Mouse (Mus musculus): ENCODE measurements around the gene Fsd1. TPM values are rescaled to one million over a fixed set of nuclear protein-coding genes. Genes with fewer than 3 reads are reported as not detected.

Fsd1 gene
- polyA plus RNA-seq, 1 experiment from 2014 or later: 218 TPM

- Histone ChIP-seq H3K4me2 (ENCODE audit: low read length) (no peak overlapping the region), H3K9me3 (replicated peaks; ENCODE audit: control insufficient read depth, low read length, poor library complexity, severe bottlenecking) (no peaks in the 10 kb centered on the region), H3K27me3 (ENCODE audit: control insufficient read depth, insufficient read depth, low read depth, low read length) (no peaks in the 10 kb centered on the region), H3K9ac (ENCODE audit: low read depth, low read length) (no peak overlapping the region), H3K4me3 (ENCODE audit: low read depth, low read length) (no peak overlapping the region), H3K36me3 (ENCODE audit: control insufficient read depth, insufficient read depth, low read length) (peaks cover 9% of the 10 kb centered on the region; the same call in 1 of the 2 replicates), H3K4me1 (ENCODE audit: control insufficient read depth, insufficient read depth, low read length) (peaks cover 36% of the 10 kb centered on the region), H3K27ac (ENCODE audit: low read length) (peak overlapping the region; percentile 87; the same call in 1 of the 2 replicates)
- ATAC-seq: no peak
- 58% methylated on average over 7 of the region's 7 CpGs for WGBS
Measured at GRCm38 (mm10) chr17:55968210-55968609, 18.1 kb upstream of the Fsd1 start.

- ATAC-seq: peak; percentile 75
- 8% methylated on average over 14 of the region's 14 CpGs for WGBS
- no peaks in the 10 kb centered on the region for H3K27me3 ChIP-seq (ENCODE audit: control insufficient read depth, insufficient read depth, low read depth, low read length)
- peaks cover 36% of the 10 kb centered on the region for H3K4me1 ChIP-seq (ENCODE audit: control insufficient read depth, insufficient read depth, low read length)
- peak overlapping the region; percentile 97 for H3K4me2 ChIP-seq (ENCODE audit: low read length)
- no peaks in the 10 kb centered on the region for H3K9me3 ChIP-seq (replicated peaks; ENCODE audit: control insufficient read depth, low read length, poor library complexity, severe bottlenecking)
- peak overlapping the region; percentile 77 for H3K4me3 ChIP-seq (ENCODE audit: low read depth, low read length)
- H3K9ac ChIP-seq (ENCODE audit: low read depth, low read length): peak overlapping the region; percentile 94
- H3K36me3 ChIP-seq (ENCODE audit: control insufficient read depth, insufficient read depth, low read length): peaks cover 17% of the 10 kb centered on the region
- H3K27ac ChIP-seq (ENCODE audit: low read length): peak overlapping the region; percentile 87
Measured at GRCm38 (mm10) chr17:55969560-55969959, 16.7 kb upstream of the Fsd1 start.

- peak within 1 kb of the TSS; percentile 77 for H3K4me3 ChIP-seq (ENCODE audit: low read depth, low read length)
- no peaks in the 10 kb centered on the region for H3K27me3 ChIP-seq (ENCODE audit: control insufficient read depth, insufficient read depth, low read depth, low read length)
- H3K9me3 ChIP-seq (replicated peaks; ENCODE audit: control insufficient read depth, low read length, poor library complexity, severe bottlenecking): no peaks in the 10 kb centered on the region
- H3K9ac ChIP-seq (ENCODE audit: low read depth, low read length): peak within 1 kb of the TSS; percentile 94
- H3K4me2 ChIP-seq (ENCODE audit: low read length): peak within 1 kb of the TSS; percentile 97
- H3K27ac ChIP-seq (ENCODE audit: low read length): peak within 1 kb of the TSS; percentile 87
- peaks cover 36% of the 10 kb centered on the region for H3K4me1 ChIP-seq (ENCODE audit: control insufficient read depth, insufficient read depth, low read length)
- WGBS: 7% methylated on average over 42 of the region's 55 CpGs
- peak; percentile 50 for ATAC-seq
- H3K36me3 ChIP-seq (ENCODE audit: control insufficient read depth, insufficient read depth, low read length): peaks cover 15% of the 10 kb centered on the region
Measured at GRCm38 (mm10) chr17:55969966-55970891, 16.1 kb upstream of the Fsd1 start, which contains the start of gene Shd. Gene Shd (plus strand): TSS chr17:55970467.

- Histone ChIP-seq H3K9ac (ENCODE audit: low read depth, low read length) (peak overlapping the region; percentile 94), H3K9me3 (replicated peaks; ENCODE audit: control insufficient read depth, low read length, poor library complexity, severe bottlenecking) (no peaks in the 10 kb centered on the region), H3K4me1 (ENCODE audit: control insufficient read depth, insufficient read depth, low read length) (peaks cover 40% of the 10 kb centered on the region), H3K4me3 (ENCODE audit: low read depth, low read length) (peak overlapping the region; percentile 77), H3K36me3 (ENCODE audit: control insufficient read depth, insufficient read depth, low read length) (peaks cover 15% of the 10 kb centered on the region; the same call in 1 of the 2 replicates), H3K27ac (ENCODE audit: low read length) (peak overlapping the region; percentile 33; the same call in 1 of the 2 replicates), H3K4me2 (ENCODE audit: low read length) (peak overlapping the region; percentile 97), H3K27me3 (ENCODE audit: control insufficient read depth, insufficient read depth, low read depth, low read length) (no peaks in the 10 kb centered on the region)
- ATAC-seq: no peak
- 19% methylated on average over 22 of the region's 22 CpGs for WGBS
Measured at GRCm38 (mm10) chr17:55971453-55971852, 14.9 kb upstream of the Fsd1 start.

GRCm38 (mm10) chr17:55976255-55976862 is 9.9 kb upstream of the Fsd1 start:
- Histone ChIP-seq H3K4me1 (ENCODE audit: control insufficient read depth, insufficient read depth, low read length) (peaks cover 24% of the 10 kb centered on the region), H3K4me2 (ENCODE audit: low read length) (0 out of 2 replicates have a peak overlapping the region, but pooled peaks have one; percentile 17), H3K27ac (ENCODE audit: low read length) (peak overlapping the region; percentile 69), H3K4me3 (ENCODE audit: low read depth, low read length) (no peak overlapping the region), H3K9me3 (replicated peaks; ENCODE audit: control insufficient read depth, low read length, poor library complexity, severe bottlenecking) (no peaks in the 10 kb centered on the region), H3K36me3 (ENCODE audit: control insufficient read depth, insufficient read depth, low read length) (peaks cover 11% of the 10 kb centered on the region; the same call in 1 of the 2 replicates), H3K9ac (ENCODE audit: low read depth, low read length) (peak overlapping the region; percentile 43), H3K27me3 (ENCODE audit: control insufficient read depth, insufficient read depth, low read depth, low read length) (no peaks in the 10 kb centered on the region)
- ATAC-seq: peak; percentile 65
- WGBS: 17% methylated on average over 13 of the region's 13 CpGs

- WGBS: 71% methylated on average over 3 of the region's 3 CpGs
- H3K27ac ChIP-seq (ENCODE audit: low read length): no peak overlapping the region
Measured at GRCm38 (mm10) chr17:55977301-55977700, 9.0 kb upstream of the Fsd1 start.

GRCm38 (mm10) chr17:55990278-55990898 is 4.1 kb downstream of the Fsd1 start:
- Histone ChIP-seq H3K4me2 (ENCODE audit: low read length) (no peak overlapping the region), H3K9me3 (replicated peaks; ENCODE audit: control insufficient read depth, low read length, poor library complexity, severe bottlenecking) (no peaks in the 10 kb centered on the region), H3K9ac (ENCODE audit: low read depth, low read length) (no peak overlapping the region), H3K27me3 (ENCODE audit: control insufficient read depth, insufficient read depth, low read depth, low read length) (no peaks in the 10 kb centered on the region), H3K4me3 (ENCODE audit: low read depth, low read length) (no peak overlapping the region), H3K27ac (ENCODE audit: low read length) (no peak overlapping the region), H3K4me1 (ENCODE audit: control insufficient read depth, insufficient read depth, low read length) (peaks cover 7% of the 10 kb centered on the region), H3K36me3 (ENCODE audit: control insufficient read depth, insufficient read depth, low read length) (peaks cover 22% of the 10 kb centered on the region)
- WGBS: 90% methylated on average over 8 of the region's 8 CpGs
- ATAC-seq: no peak

More at GRCm38 (mm10) chr17:55977301-55977700, 9.0 kb upstream of the Fsd1 start:
- no peaks in the 10 kb centered on the region for H3K9me3 ChIP-seq (replicated peaks; ENCODE audit: control insufficient read depth, low read length, poor library complexity, severe bottlenecking)
- H3K4me3 ChIP-seq (ENCODE audit: low read depth, low read length): no peak overlapping the region
- no peak overlapping the region for H3K4me2 ChIP-seq (ENCODE audit: low read length)
- ATAC-seq: no peak
- peaks cover 11% of the 10 kb centered on the region; the same call in 1 of the 2 replicates for H3K36me3 ChIP-seq (ENCODE audit: control insufficient read depth, insufficient read depth, low read length)
- no peak overlapping the region for H3K9ac ChIP-seq (ENCODE audit: low read depth, low read length)
- no peaks in the 10 kb centered on the region for H3K27me3 ChIP-seq (ENCODE audit: control insufficient read depth, insufficient read depth, low read depth, low read length)
- peaks cover 15% of the 10 kb centered on the region for H3K4me1 ChIP-seq (ENCODE audit: control insufficient read depth, insufficient read depth, low read length)

GRCm38 (mm10) chr17:55996007-55996406 is 9.7 kb downstream of the Fsd1 start:
- no peak overlapping the region for H3K4me3 ChIP-seq (ENCODE audit: low read depth, low read length)
- no peak overlapping the region for H3K9ac ChIP-seq (ENCODE audit: low read depth, low read length)
- H3K27ac ChIP-seq (ENCODE audit: low read length): no peak overlapping the region
- 89% methylated on average over 15 of the region's 15 CpGs for WGBS
- no peaks in the 10 kb centered on the region for H3K4me1 ChIP-seq (ENCODE audit: control insufficient read depth, insufficient read depth, low read length)
- H3K9me3 ChIP-seq (replicated peaks; ENCODE audit: control insufficient read depth, low read length, poor library complexity, severe bottlenecking): no peaks in the 10 kb centered on the region
- ATAC-seq: no peak
- peaks cover 8% of the 10 kb centered on the region for H3K27me3 ChIP-seq (ENCODE audit: control insufficient read depth, insufficient read depth, low read depth, low read length)
- H3K4me2 ChIP-seq (ENCODE audit: low read length): no peak overlapping the region
- peaks cover 37% of the 10 kb centered on the region for H3K36me3 ChIP-seq (ENCODE audit: control insufficient read depth, insufficient read depth, low read length)

All from midbrain, embryonic 16.5 days (tissue).